Mouse (Mus musculus) neural tube, embryonic 12.5 days (tissue): ENCODE data around the gene Kif26b. TPM values are rescaled to one million over a fixed set of nuclear protein-coding genes. Genes with fewer than 3 reads are reported as not detected.
A peak's percentile ranks its signal among the peaks of the same experiment; 100 is the strongest.

Source experiments
- ATAC-seq: fragments of 200-750 bp; cut with Nextera tagmentation; 2 replicates; pipeline ENCODE4 v1.8.0; 2017; ENCODE audit warnings: low read depth, mild to moderate bottlenecking, moderate TSS enrichment, moderate library complexity; ENCODE audit not compliant: low FRiP score
- H3K27ac ChIP-seq: fragments of 300-500 bp; sonication (generic); 2 replicates; pipeline ENCODE4 v1.5.1; 2016
- H3K27me3 ChIP-seq: fragments of 300-500 bp; sonication (generic); replicated peaks from 2 replicates; pipeline ENCODE4 v1.6.1; 2016; ENCODE audit warnings: mild to moderate bottlenecking
- H3K36me3 ChIP-seq: fragments of 300-500 bp; sonication (generic); 2 replicates; pipeline ENCODE4 v1.6.1; 2016; ENCODE audit warnings: mild to moderate bottlenecking
- H3K4me1 ChIP-seq: fragments of 300-500 bp; sonication (generic); 2 replicates; pipeline ENCODE4 v1.6.1; 2016
- H3K4me2 ChIP-seq: fragments of 300-500 bp; sonication (generic); replicated peaks from 2 replicates; pipeline ENCODE4 v1.6.1; 2016; ENCODE audit warnings: mild to moderate bottlenecking
- H3K4me3 ChIP-seq: fragments of 300-500 bp; sonication (generic); 2 replicates; pipeline ENCODE4 v1.5.1; 2016
- H3K9ac ChIP-seq: fragments of 300-500 bp; sonication (generic); 2 replicates; pipeline ENCODE4 v1.6.1; 2016; ENCODE audit warnings: mild to moderate bottlenecking
- H3K9me3 ChIP-seq: fragments of 300-500 bp; sonication (generic); 2 replicates; pipeline ENCODE4 v1.6.1; 2016; ENCODE audit warnings: mild to moderate bottlenecking
- WGBS: fragments of 180-500 bp; shearing (Covaris S2); methylation state at CpG from one replicate; pipeline ENCODE4 v1.1.7; 2016; 5-methylcytosine and 5-hydroxymethylcytosine counted together
- polyA plus RNA-seq: library from polyadenylated mRNA; unstranded; fragments of >200 nt; fragmentation: Nextera tagmentation; extraction: Ambion mirVana; gene quantifications from 2 replicates; pipeline ENCODE4 v1.2.1, GENCODE M21; 2016

Kif26b gene
- polyA plus RNA-seq, 1 experiment from 2014 or later: 12.6 TPM

- no peak overlapping the region for H3K27ac ChIP-seq
- 96% methylated on average over 6 of the region's 6 CpGs for WGBS
Measured at GRCm38 (mm10) chr1:178892376-178892775, 363.5 kb downstream of the Kif26b start.

GRCm38 (mm10) chr1:178893229-178894080 is 364.5 kb downstream of the Kif26b start:
- Histone ChIP-seq H3K27ac (no peak overlapping the region), H3K36me3 (no peaks in the 10 kb centered on the region), H3K4me3 (no peak overlapping the region), H3K9me3 (no peaks in the 10 kb centered on the region), H3K4me1 (no peaks in the 10 kb centered on the region), H3K9ac (no peak overlapping the region), H3K4me2 (no peak overlapping the region), H3K27me3 (no peaks in the 10 kb centered on the region; the same call in 1 of the 2 replicates)
- 52% methylated on average over 11 of the region's 11 CpGs for WGBS
- ATAC-seq: peak; percentile 65; the same call in 1 of the 2 replicates

More at GRCm38 (mm10) chr1:178892376-178892775, 363.5 kb downstream of the Kif26b start:
- Histone ChIP-seq H3K4me2 (no peak overlapping the region), H3K9me3 (no peaks in the 10 kb centered on the region), H3K36me3 (no peaks in the 10 kb centered on the region), H3K9ac (no peak overlapping the region), H3K27me3 (no peaks in the 10 kb centered on the region; the same call in 1 of the 2 replicates), H3K4me3 (no peak overlapping the region), H3K4me1 (no peaks in the 10 kb centered on the region)
- no peak for ATAC-seq

GRCm38 (mm10) chr1:178894081-178894401 is 365.1 kb downstream of the Kif26b start:
- H3K9me3 ChIP-seq: no peaks in the 10 kb centered on the region
- WGBS: 90% methylated on average over 3 of the region's 3 CpGs
- no peak overlapping the region for H3K4me2 ChIP-seq
- no peaks in the 10 kb centered on the region for H3K4me1 ChIP-seq
- H3K4me3 ChIP-seq: no peak overlapping the region
- H3K27me3 ChIP-seq: no peaks in the 10 kb centered on the region; the same call in 1 of the 2 replicates
- H3K9ac ChIP-seq: no peak overlapping the region
- H3K27ac ChIP-seq: no peak overlapping the region
- ATAC-seq: no peak
- H3K36me3 ChIP-seq: no peaks in the 10 kb centered on the region

GRCm38 (mm10) chr1:178895674-178896073 is 366.7 kb downstream of the Kif26b start:
- H3K36me3 ChIP-seq: no peaks in the 10 kb centered on the region
- H3K4me2 ChIP-seq: no peak overlapping the region
- H3K27me3 ChIP-seq: no peaks in the 10 kb centered on the region; the same call in 1 of the 2 replicates
- H3K4me1 ChIP-seq: no peaks in the 10 kb centered on the region
- 95% methylated on average over 4 of the region's 4 CpGs for WGBS
- H3K4me3 ChIP-seq: no peak overlapping the region
- H3K9ac ChIP-seq: no peak overlapping the region
- no peaks in the 10 kb centered on the region for H3K9me3 ChIP-seq
- ATAC-seq: no peak
- no peak overlapping the region for H3K27ac ChIP-seq

GRCm38 (mm10) chr1:178910951-178911350 is 382.0 kb downstream of the Kif26b start:
- no peaks in the 10 kb centered on the region for H3K9me3 ChIP-seq
- ATAC-seq: no peak
- WGBS: 66% methylated on average over 14 of the region's 14 CpGs
- H3K4me3 ChIP-seq: no peak overlapping the region
- H3K27me3 ChIP-seq: no peaks in the 10 kb centered on the region
- H3K36me3 ChIP-seq: peaks cover 8% of the 10 kb centered on the region
- no peak overlapping the region for H3K27ac ChIP-seq
- H3K4me2 ChIP-seq: no peak overlapping the region
- peaks cover 15% of the 10 kb centered on the region; the same call in 1 of the 2 replicates for H3K4me1 ChIP-seq
- no peak overlapping the region for H3K9ac ChIP-seq

GRCm38 (mm10) chr1:178912936-178913716 is 384.2 kb downstream of the Kif26b start:
- Histone ChIP-seq H3K4me2 (no peak overlapping the region), H3K9me3 (no peaks in the 10 kb centered on the region), H3K9ac (no peak overlapping the region), H3K27me3 (0 out of 2 replicates have a peak, but pooled peaks cover 3% of the 10 kb centered on the region), H3K4me3 (no peak overlapping the region), H3K27ac (no peak overlapping the region), H3K4me1 (peaks cover 15% of the 10 kb centered on the region; the same call in 1 of the 2 replicates), H3K36me3 (peaks cover 17% of the 10 kb centered on the region)
- ATAC-seq: no peak
- 57% methylated on average over 6 of the region's 6 CpGs for WGBS

- no peak overlapping the region for H3K27ac ChIP-seq
- peaks cover 21% of the 10 kb centered on the region; the same call in 1 of the 2 replicates for H3K4me1 ChIP-seq
Measured at GRCm38 (mm10) chr1:178915056-178915455, 386.1 kb downstream of the Kif26b start.

GRCm38 (mm10) chr1:178917194-178917902 is 388.4 kb downstream of the Kif26b start:
- H3K4me1 ChIP-seq: peaks cover 11% of the 10 kb centered on the region; the same call in 1 of the 2 replicates
- peaks cover 17% of the 10 kb centered on the region for H3K36me3 ChIP-seq
- H3K4me2 ChIP-seq: no peak overlapping the region
- H3K27me3 ChIP-seq: 0 out of 2 replicates have a peak, but pooled peaks cover 3% of the 10 kb centered on the region
- no peak overlapping the region for H3K27ac ChIP-seq
- no peaks in the 10 kb centered on the region for H3K9me3 ChIP-seq
- no peak overlapping the region for H3K4me3 ChIP-seq
- H3K9ac ChIP-seq: no peak overlapping the region
- WGBS: 70% methylated on average over 31 of the region's 31 CpGs
- ATAC-seq: no peak

More at GRCm38 (mm10) chr1:178915056-178915455, 386.1 kb downstream of the Kif26b start:
- ATAC-seq: no peak
- H3K4me2 ChIP-seq: no peak overlapping the region
- WGBS: 56% methylated on average over 12 of the region's 12 CpGs
- no peak overlapping the region for H3K4me3 ChIP-seq
- no peak overlapping the region for H3K9ac ChIP-seq
- no peaks in the 10 kb centered on the region for H3K9me3 ChIP-seq
- H3K27me3 ChIP-seq: 0 out of 2 replicates have a peak, but pooled peaks cover 3% of the 10 kb centered on the region
- H3K36me3 ChIP-seq: peaks cover 17% of the 10 kb centered on the region

- Histone ChIP-seq H3K36me3 (peaks cover 5% of the 10 kb centered on the region), H3K27me3 (no peaks in the 10 kb centered on the region), H3K4me1 (no peaks in the 10 kb centered on the region), H3K4me2 (no peak overlapping the region), H3K4me3 (no peak overlapping the region), H3K27ac (no peak overlapping the region), H3K9ac (no peak overlapping the region), H3K9me3 (no peaks in the 10 kb centered on the region)
- WGBS: 71% methylated on average over 8 of the region's 8 CpGs
- ATAC-seq: no peak
Measured at GRCm38 (mm10) chr1:178924492-178925183, 395.7 kb downstream of the Kif26b start.

- H3K4me1 ChIP-seq: no peaks in the 10 kb centered on the region
- H3K36me3 ChIP-seq: peaks cover 20% of the 10 kb centered on the region
- 70% methylated on average over 4 of the region's 4 CpGs for WGBS
- H3K27ac ChIP-seq: no peak overlapping the region
- H3K9ac ChIP-seq: no peak overlapping the region
- ATAC-seq: no peak
- H3K4me3 ChIP-seq: no peak overlapping the region
- H3K9me3 ChIP-seq: no peaks in the 10 kb centered on the region
- H3K4me2 ChIP-seq: no peak overlapping the region
- no peaks in the 10 kb centered on the region for H3K27me3 ChIP-seq
Measured at GRCm38 (mm10) chr1:178929531-178929930, 400.6 kb downstream of the Kif26b start.

GRCm38 (mm10) chr1:178933953-178934637 is 405.2 kb downstream of the Kif26b start:
- H3K4me2 ChIP-seq: no peak overlapping the region
- H3K27ac ChIP-seq: no peak overlapping the region
- H3K9ac ChIP-seq: no peak overlapping the region
- 82% methylated on average over 6 of the region's 6 CpGs for WGBS
- no peaks in the 10 kb centered on the region for H3K27me3 ChIP-seq
- H3K36me3 ChIP-seq: peaks cover 15% of the 10 kb centered on the region; the same call in 1 of the 2 replicates
- no peak for ATAC-seq
- no peaks in the 10 kb centered on the region for H3K9me3 ChIP-seq
- H3K4me3 ChIP-seq: no peak overlapping the region
- peaks cover 6% of the 10 kb centered on the region; the same call in 1 of the 2 replicates for H3K4me1 ChIP-seq
